Comparison of ENCODE assay signal across 21 mouse cellular contexts in genomic region chr14:120834821-120835220, GRCm38 (mm10).
"Had no signal": no experiment of that assay in that cellular context is flagged by ENCODE, and none has a peak within 500 bp of the region (broad histone marks: within the 10 kb centered on the region; RNA-seq: fewer than 3 reads in every experiment).

No protein-coding gene starts in this region.

- ATAC-seq: lung, postnatal 0 days; midbrain, embryonic 15.5 days had no signal

- H3K27ac ChIP-seq: kidney, embryonic 15.5 days; limb, embryonic 12.5 days; limb, embryonic 15.5 days; macrophage; midbrain, embryonic 12.5 days; midbrain, embryonic 15.5 days; neural tube, embryonic 12.5 days; neural tube, embryonic 15.5 days; stomach, postnatal 0 days had no signal

- H3K4me2 ChIP-seq: kidney, embryonic 15.5 days; limb, embryonic 12.5 days; limb, embryonic 15.5 days; lung, embryonic 14.5 days; midbrain, embryonic 12.5 days; midbrain, embryonic 15.5 days; neural tube, embryonic 12.5 days; neural tube, embryonic 15.5 days had no signal

- H3K36me3 ChIP-seq: kidney, embryonic 15.5 days; limb, embryonic 12.5 days; limb, embryonic 15.5 days; midbrain, embryonic 12.5 days; midbrain, embryonic 15.5 days; neural tube, embryonic 12.5 days; neural tube, embryonic 15.5 days had no signal

- H3K27me3 ChIP-seq: kidney, embryonic 15.5 days; limb, embryonic 12.5 days; limb, embryonic 15.5 days; midbrain, embryonic 15.5 days; neural tube, embryonic 12.5 days; neural tube, embryonic 15.5 days had no signal

- H3K9me3 ChIP-seq: kidney, embryonic 15.5 days; limb, embryonic 12.5 days; limb, embryonic 15.5 days; midbrain, embryonic 12.5 days; midbrain, embryonic 15.5 days; neural tube, embryonic 12.5 days; neural tube, embryonic 15.5 days had no signal

- H3K4me3 ChIP-seq: kidney, embryonic 15.5 days; limb, embryonic 12.5 days; limb, embryonic 15.5 days; midbrain, embryonic 12.5 days; midbrain, embryonic 15.5 days; neural tube, embryonic 12.5 days; neural tube, embryonic 15.5 days had no signal

- H3K9ac ChIP-seq: kidney, embryonic 15.5 days; limb, embryonic 12.5 days; limb, embryonic 15.5 days; lung, embryonic 14.5 days; midbrain, embryonic 12.5 days; midbrain, embryonic 15.5 days; neural tube, embryonic 12.5 days; neural tube, embryonic 15.5 days had no signal

- DNase-seq: kidney, adult 11 months; kidney, adult 8-10 months; kidney, postnatal 10 days; kidney, postnatal 36 days; lung, embryonic 14.5 days; right cerebral cortex, adult 18-20 months; right cerebral cortex, postnatal 14 days; right cerebral cortex, postnatal 4 days; thymus, adult 2 months; thymus, postnatal 14 days; thymus, postnatal 4 days had no signal
